Mouse (Mus musculus) limb, embryonic 12.5 days (tissue): ENCODE data around the gene Jak2. TPM values are rescaled to one million over a fixed set of nuclear protein-coding genes. Genes with fewer than 3 reads are reported as not detected.

Experiments used
- ATAC-seq: fragments of 200-750 bp; cut with Nextera tagmentation; 2 replicates; pipeline ENCODE4 v1.8.0; 2017; ENCODE audit warnings: low read depth, moderate TSS enrichment; ENCODE audit not compliant: insufficient number of reproducible peaks, insufficient read depth, low FRiP score, low TSS enrichment
- H3K27ac ChIP-seq: fragments of 300-500 bp; sonication (generic); 2 replicates; pipeline ENCODE4 v1.5.1; 2016; ENCODE audit warnings: mild to moderate bottlenecking, moderate library complexity
- H3K27me3 ChIP-seq: fragments of 300-500 bp; sonication (generic); 2 replicates; pipeline ENCODE4 v1.6.1; 2016; ENCODE audit warnings: mild to moderate bottlenecking, moderate library complexity
- H3K36me3 ChIP-seq: fragments of 300-500 bp; sonication (generic); 2 replicates; pipeline ENCODE4 v1.6.1; 2016; ENCODE audit warnings: mild to moderate bottlenecking, moderate library complexity
- H3K4me1 ChIP-seq: fragments of 300-500 bp; sonication (generic); replicated peaks from 2 replicates; pipeline ENCODE4 v1.6.1; 2016
- H3K4me2 ChIP-seq: fragments of 300-500 bp; sonication (generic); 2 replicates; pipeline ENCODE4 v1.6.1; 2016; ENCODE audit warnings: mild to moderate bottlenecking, moderate library complexity
- H3K4me3 ChIP-seq: fragments of 300-500 bp; sonication (generic); replicated peaks from 2 replicates; pipeline ENCODE4 v1.5.1; 2016; ENCODE audit warnings: mild to moderate bottlenecking
- H3K9ac ChIP-seq: fragments of 300-500 bp; sonication (generic); replicated peaks from 2 replicates; pipeline ENCODE4 v1.6.1; 2016; ENCODE audit warnings: mild to moderate bottlenecking, moderate library complexity
- H3K9me3 ChIP-seq: fragments of 300-500 bp; sonication (generic); 2 replicates; pipeline ENCODE4 v1.6.1; 2016; ENCODE audit warnings: mild to moderate bottlenecking, moderate library complexity
- WGBS: fragments of 180-500 bp; shearing (Covaris S2); methylation state at CpG from one replicate; pipeline ENCODE4 v1.1.7; 2016; 5-methylcytosine and 5-hydroxymethylcytosine counted together
- polyA plus RNA-seq: library from polyadenylated mRNA; unstranded; fragments of >200 nt; fragmentation: Nextera tagmentation; extraction: Ambion mirVana; gene quantifications from 2 replicates; pipeline ENCODE4 v1.2.1, GENCODE M21; 2016

The Jak2 gene
- polyA plus RNA-seq, 1 experiment from 2014 or later, result 12.3 TPM

- Histone ChIP-seq H3K9ac (no peak overlapping the region), H3K4me3 (no peak overlapping the region), H3K4me2 (no peak overlapping the region), H3K27me3 (no peaks in the 10 kb centered on the region), H3K4me1 (no peaks in the 10 kb centered on the region), H3K36me3 (peaks cover 16% of the 10 kb centered on the region), H3K27ac (no peak overlapping the region), H3K9me3 (no peaks in the 10 kb centered on the region)
- no peak for ATAC-seq
- WGBS, result 89% methylated on average over 3 of the region's 3 CpGs
These were observed 20.6 kb downstream of the Jak2 start for GRCm38 (mm10) chr19:29272011-29272809.

- peaks cover 23% of the 10 kb centered on the region for H3K36me3 ChIP-seq
- WGBS, result 96% methylated on average over 4 of the region's 4 CpGs
- no peak overlapping the region for H3K4me2 ChIP-seq
- no peak overlapping the region for H3K4me3 ChIP-seq
- H3K9me3 ChIP-seq, result no peaks in the 10 kb centered on the region
- no peak overlapping the region for H3K9ac ChIP-seq
- no peaks in the 10 kb centered on the region for H3K27me3 ChIP-seq
- no peaks in the 10 kb centered on the region for H3K4me1 ChIP-seq
- ATAC-seq, result no peak
- no peak overlapping the region for H3K27ac ChIP-seq
These were observed 24.8 kb downstream of the Jak2 start for GRCm38 (mm10) chr19:29276414-29276813.

GRCm38 (mm10) chr19:29278944-29279587 lies 27.4 kb downstream of the Jak2 start:
- no peak overlapping the region for H3K9ac ChIP-seq
- H3K4me2 ChIP-seq, result no peak overlapping the region
- no peaks in the 10 kb centered on the region for H3K9me3 ChIP-seq
- no peaks in the 10 kb centered on the region for H3K4me1 ChIP-seq
- ATAC-seq, result no peak
- 78% methylated on average over 6 of the region's 6 CpGs for WGBS
- no peak overlapping the region for H3K27ac ChIP-seq
- H3K36me3 ChIP-seq, result peaks cover 29% of the 10 kb centered on the region
- no peaks in the 10 kb centered on the region for H3K27me3 ChIP-seq
- H3K4me3 ChIP-seq, result no peak overlapping the region

GRCm38 (mm10) chr19:29285451-29285869 lies 33.8 kb downstream of the Jak2 start:
- WGBS, result 37% methylated on average over 7 of the region's 7 CpGs
- ATAC-seq, result no peak

GRCm38 (mm10) chr19:29287863-29288262 lies 36.2 kb downstream of the Jak2 start:
- Histone ChIP-seq H3K9me3 (no peaks in the 10 kb centered on the region), H3K4me1 (no peaks in the 10 kb centered on the region), H3K4me3 (no peak overlapping the region), H3K4me2 (no peak overlapping the region), H3K27me3 (no peaks in the 10 kb centered on the region), H3K36me3 (peaks cover 44% of the 10 kb centered on the region), H3K9ac (no peak overlapping the region), H3K27ac (no peak overlapping the region)
- whole genome bisulfite sequencing, result 66% methylated on average over 8 of the region's 8 CpGs
- no peak for ATAC-seq

More at GRCm38 (mm10) chr19:29285451-29285869, 33.8 kb downstream of the Jak2 start:
- Histone ChIP-seq H3K27me3 (no peaks in the 10 kb centered on the region), H3K4me1 (no peaks in the 10 kb centered on the region), H3K4me3 (no peak overlapping the region), H3K4me2 (no peak overlapping the region), H3K27ac (no peak overlapping the region), H3K36me3 (peaks cover 36% of the 10 kb centered on the region), H3K9ac (no peak overlapping the region), H3K9me3 (no peaks in the 10 kb centered on the region)

- Histone ChIP-seq H3K9me3 (no peaks in the 10 kb centered on the region), H3K9ac (no peak overlapping the region), H3K36me3 (peaks cover 39% of the 10 kb centered on the region), H3K4me3 (no peak overlapping the region), H3K4me2 (no peak overlapping the region), H3K4me1 (no peaks in the 10 kb centered on the region), H3K27ac (no peak overlapping the region), H3K27me3 (no peaks in the 10 kb centered on the region)
- WGBS, result 83% methylated on average over 14 of the region's 14 CpGs
- ATAC-seq, result no peak
These were observed 39.9 kb downstream of the Jak2 start for GRCm38 (mm10) chr19:29291532-29291931.

- no peak for ATAC-seq
- WGBS, result 84% methylated on average over 4 of the region's 4 CpGs
These were observed 40.9 kb downstream of the Jak2 start for GRCm38 (mm10) chr19:29292546-29292945.

GRCm38 (mm10) chr19:29294756-29295155 lies 43.1 kb downstream of the Jak2 start:
- Histone ChIP-seq H3K27me3 (no peaks in the 10 kb centered on the region), H3K9ac (no peak overlapping the region), H3K4me2 (no peak overlapping the region), H3K4me3 (no peak overlapping the region), H3K36me3 (peaks cover 54% of the 10 kb centered on the region), H3K9me3 (no peaks in the 10 kb centered on the region), H3K4me1 (no peaks in the 10 kb centered on the region), H3K27ac (no peak overlapping the region)
- no peak for ATAC-seq
- 71% methylated on average over 2 of the region's 2 CpGs for WGBS

More at GRCm38 (mm10) chr19:29292546-29292945, 40.9 kb downstream of the Jak2 start:
- no peak overlapping the region for H3K4me3 ChIP-seq
- no peak overlapping the region for H3K4me2 ChIP-seq
- no peaks in the 10 kb centered on the region for H3K4me1 ChIP-seq
- H3K9ac ChIP-seq, result no peak overlapping the region
- H3K27ac ChIP-seq, result no peak overlapping the region
- H3K27me3 ChIP-seq, result no peaks in the 10 kb centered on the region
- H3K36me3 ChIP-seq, result peaks cover 46% of the 10 kb centered on the region
- no peaks in the 10 kb centered on the region for H3K9me3 ChIP-seq

- H3K4me1 ChIP-seq, result no peaks in the 10 kb centered on the region
- H3K9ac ChIP-seq, result no peak overlapping the region
- H3K27ac ChIP-seq, result no peak overlapping the region
- no peak for ATAC-seq
- no peak overlapping the region for H3K4me2 ChIP-seq
- H3K4me3 ChIP-seq, result no peak overlapping the region
- no peaks in the 10 kb centered on the region for H3K9me3 ChIP-seq
- peaks cover 57% of the 10 kb centered on the region for H3K36me3 ChIP-seq
- H3K27me3 ChIP-seq, result no peaks in the 10 kb centered on the region
These were observed 44.5 kb downstream of the Jak2 start for GRCm38 (mm10) chr19:29296166-29296565.

GRCm38 (mm10) chr19:29297366-29297765 lies 45.7 kb downstream of the Jak2 start:
- H3K36me3 ChIP-seq, result peaks cover 52% of the 10 kb centered on the region
- ATAC-seq, result no peak

GRCm38 (mm10) chr19:29300919-29301318 lies 49.3 kb downstream of the Jak2 start:
- Histone ChIP-seq H3K9ac (no peak overlapping the region), H3K36me3 (peaks cover 63% of the 10 kb centered on the region), H3K4me1 (no peaks in the 10 kb centered on the region), H3K27ac (no peak overlapping the region), H3K4me3 (no peak overlapping the region), H3K9me3 (no peaks in the 10 kb centered on the region), H3K27me3 (no peaks in the 10 kb centered on the region), H3K4me2 (no peak overlapping the region)
- 90% methylated on average over 13 of the region's 13 CpGs for WGBS
- no peak for ATAC-seq

More at GRCm38 (mm10) chr19:29297366-29297765, 45.7 kb downstream of the Jak2 start:
- 98% methylated on average over 1 of the region's 1 CpGs for WGBS
- Histone ChIP-seq H3K9ac (no peak overlapping the region), H3K4me3 (no peak overlapping the region), H3K4me1 (no peaks in the 10 kb centered on the region), H3K4me2 (no peak overlapping the region), H3K27me3 (no peaks in the 10 kb centered on the region), H3K27ac (no peak overlapping the region), H3K9me3 (no peaks in the 10 kb centered on the region)
